Mouse (Mus musculus) lung, adult 2 months (tissue): ENCODE data around the gene Pbp2.

Experiments
- CTCF ChIP-seq: fragments of 200-500 bp; IDR thresholded peaks from 2 replicates; pipeline ENCODE4 v1.5.1; 2011; ENCODE audit warnings: mild to moderate bottlenecking, low read length, control low read depth; ENCODE audit not compliant: insufficient read depth
- POLR2A ChIP-seq: fragments of 200-500 bp; IDR thresholded peaks from 2 replicates; pipeline ENCODE4 v1.6.1; 2011; ENCODE audit warnings: low read depth, mild to moderate bottlenecking, control low read depth, low read length, borderline replicate concordance; ENCODE audit errors: extremely low read depth

DNA sequence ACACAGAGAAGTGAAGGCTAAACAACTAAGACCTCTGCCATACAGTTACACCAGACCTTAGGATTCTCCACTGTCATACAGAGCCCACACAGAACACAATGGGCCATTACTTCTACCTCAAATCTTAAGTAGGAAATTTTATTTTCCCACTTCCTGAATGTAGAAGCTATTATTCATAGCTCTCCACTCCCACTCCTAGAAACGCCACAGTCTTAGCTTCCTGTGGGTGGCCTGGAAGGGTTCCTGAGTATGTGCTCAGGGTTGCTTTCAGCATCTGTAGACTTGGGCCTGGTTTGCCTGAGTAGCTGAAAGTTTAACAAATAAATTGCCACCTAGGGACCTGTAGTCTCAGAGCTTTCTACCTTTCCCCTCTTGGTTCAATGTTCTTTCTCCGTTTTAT is 5.9 kb upstream of the Pbp2 start:
- TF ChIP-seq POLR2A (no peak), CTCF (no peak)
